Mouse (Mus musculus): ENCODE measurements around the gene Fam171a2. TPM values are rescaled to one million over a fixed set of nuclear protein-coding genes. Genes with fewer than 3 reads are reported as not detected.
A peak's percentile ranks its signal among the peaks of the same experiment; 100 is the strongest.

Fam171a2 gene
- total RNA-seq, 2 experiments from 2014 or later = 113 to 133 TPM

DNA sequence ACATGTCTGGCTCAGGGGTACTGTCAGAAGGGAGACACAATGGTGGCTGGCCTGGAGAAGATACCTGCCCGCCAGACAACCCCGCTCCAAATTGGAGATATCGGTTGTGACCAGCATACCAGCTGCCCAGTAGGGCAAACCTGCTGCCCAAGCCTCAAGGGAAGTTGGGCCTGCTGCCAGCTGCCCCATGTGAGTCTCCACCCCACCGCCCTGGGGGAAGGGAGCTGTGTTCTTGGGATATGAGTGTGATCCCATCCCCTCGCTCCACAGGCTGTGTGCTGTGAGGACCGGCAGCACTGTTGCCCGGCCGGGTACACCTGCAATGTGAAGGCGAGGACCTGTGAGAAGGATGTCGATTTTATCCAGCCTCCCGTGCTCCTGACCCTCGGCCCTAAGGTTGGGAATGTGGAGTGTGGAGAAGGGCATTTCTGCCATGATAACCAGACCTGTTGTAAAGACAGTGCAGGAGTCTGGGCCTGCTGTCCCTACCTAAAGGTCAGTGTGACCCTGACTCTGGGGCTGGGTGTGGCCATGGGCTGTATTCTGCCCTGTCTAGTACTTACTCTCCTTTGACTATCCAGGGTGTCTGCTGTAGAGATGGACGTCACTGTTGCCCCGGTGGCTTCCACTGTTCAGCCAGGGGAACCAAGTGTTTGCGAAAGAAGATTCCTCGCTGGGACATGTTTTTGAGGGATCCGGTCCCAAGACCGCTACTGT is 11.6 kb downstream of the Fam171a2 start:
- no peak for DNase-seq (ENCODE audit: low spot score in 2 of 2)

DNA sequence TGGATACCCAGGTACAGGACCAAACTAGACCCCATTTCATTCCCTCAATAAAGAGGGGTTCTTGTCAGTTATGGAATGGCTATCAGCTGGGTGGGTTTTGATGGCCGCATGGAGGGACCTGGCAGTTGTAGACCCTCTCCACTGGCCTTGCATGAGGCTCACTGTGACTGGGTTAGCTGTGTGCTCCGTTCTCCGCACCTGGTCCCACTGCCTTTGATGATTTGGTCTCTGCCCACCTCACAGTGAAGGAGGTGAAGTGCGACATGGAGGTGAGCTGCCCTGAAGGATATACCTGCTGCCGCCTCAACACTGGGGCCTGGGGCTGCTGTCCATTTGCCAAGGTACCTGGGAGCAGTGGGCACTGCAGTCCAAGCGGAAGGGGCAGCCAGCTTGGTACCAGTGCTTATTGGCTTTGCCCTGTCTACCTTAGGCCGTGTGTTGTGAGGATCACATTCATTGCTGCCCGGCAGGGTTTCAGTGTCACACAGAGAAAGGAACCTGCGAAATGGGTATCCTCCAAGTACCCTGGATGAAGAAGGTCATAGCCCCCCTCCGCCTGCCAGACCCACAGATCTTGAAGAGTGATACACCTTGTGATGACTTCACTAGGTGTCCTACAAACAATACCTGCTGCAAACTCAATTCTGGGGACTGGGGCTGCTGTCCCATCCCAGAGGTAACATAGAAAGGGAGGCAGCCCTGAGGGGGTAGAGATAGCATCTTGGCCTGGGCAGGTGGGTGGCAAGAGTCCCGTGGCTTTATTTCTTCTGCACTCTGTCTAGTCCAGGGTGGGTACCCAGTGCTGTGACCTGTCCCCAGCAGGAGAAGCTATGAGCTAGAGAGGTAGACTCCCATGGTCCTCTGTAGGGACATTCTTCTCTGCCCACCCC is 12.4 kb downstream of the Fam171a2 start:
- DNase-seq (ENCODE audit: low spot score in 2 of 2) = no peak

DNA sequence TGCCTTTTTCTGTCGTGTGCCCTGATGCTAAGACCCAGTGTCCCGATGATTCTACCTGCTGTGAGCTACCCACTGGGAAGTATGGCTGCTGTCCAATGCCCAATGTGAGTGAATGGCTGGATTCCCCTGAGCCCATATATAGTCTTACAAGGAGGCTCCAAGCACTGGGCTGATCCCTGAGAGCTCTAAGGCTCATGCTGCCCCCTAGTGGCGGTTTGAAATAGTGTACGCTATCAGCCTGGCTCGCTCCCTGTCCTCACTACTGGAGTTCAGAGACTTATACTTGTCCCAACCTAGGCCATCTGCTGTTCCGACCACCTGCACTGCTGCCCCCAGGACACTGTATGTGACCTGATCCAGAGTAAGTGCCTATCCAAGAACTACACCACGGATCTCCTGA is 13.1 kb downstream of the Fam171a2 start:
- DNase-seq (ENCODE audit: low spot score in 2 of 2) = peak; percentile 89 to 95

DNA sequence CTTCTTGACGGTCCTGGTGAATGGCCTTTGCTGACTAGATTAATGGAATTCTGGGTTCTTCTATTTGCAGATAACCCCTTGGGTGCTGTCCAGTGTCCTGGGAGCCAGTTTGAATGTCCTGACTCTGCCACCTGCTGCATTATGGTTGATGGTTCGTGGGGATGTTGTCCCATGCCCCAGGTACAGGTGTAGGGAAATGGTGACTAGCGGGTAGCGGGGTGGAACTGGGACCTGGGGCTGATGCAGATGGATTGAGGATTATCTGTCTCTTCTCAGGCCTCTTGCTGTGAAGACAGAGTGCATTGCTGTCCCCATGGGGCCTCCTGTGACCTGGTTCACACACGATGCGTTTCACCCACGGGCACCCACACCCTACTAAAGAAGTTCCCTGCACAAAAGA is 13.6 kb downstream of the Fam171a2 start:
- DNase-seq (ENCODE audit: low spot score in 2 of 2) = no peak

DNA sequence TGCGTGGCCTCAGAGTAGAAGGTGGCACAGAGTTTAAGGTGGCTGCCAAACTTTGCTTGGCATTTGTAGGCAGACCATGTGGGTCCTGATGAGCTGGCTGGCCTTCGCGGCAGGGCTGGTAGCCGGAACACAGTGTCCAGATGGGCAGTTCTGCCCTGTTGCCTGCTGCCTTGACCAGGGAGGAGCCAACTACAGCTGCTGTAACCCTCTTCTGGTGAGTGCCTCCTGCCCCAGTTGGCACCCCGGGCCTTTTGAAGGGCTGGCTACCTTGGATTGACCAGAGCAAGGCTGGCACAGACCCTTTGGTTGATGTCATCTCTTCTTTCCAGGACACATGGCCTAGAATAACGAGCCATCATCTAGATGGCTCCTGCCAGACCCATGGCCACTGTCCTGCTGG is 14.6 kb downstream of the Fam171a2 start:
- DNase-seq (ENCODE audit: low spot score in 2 of 2) = no peak

DNA sequence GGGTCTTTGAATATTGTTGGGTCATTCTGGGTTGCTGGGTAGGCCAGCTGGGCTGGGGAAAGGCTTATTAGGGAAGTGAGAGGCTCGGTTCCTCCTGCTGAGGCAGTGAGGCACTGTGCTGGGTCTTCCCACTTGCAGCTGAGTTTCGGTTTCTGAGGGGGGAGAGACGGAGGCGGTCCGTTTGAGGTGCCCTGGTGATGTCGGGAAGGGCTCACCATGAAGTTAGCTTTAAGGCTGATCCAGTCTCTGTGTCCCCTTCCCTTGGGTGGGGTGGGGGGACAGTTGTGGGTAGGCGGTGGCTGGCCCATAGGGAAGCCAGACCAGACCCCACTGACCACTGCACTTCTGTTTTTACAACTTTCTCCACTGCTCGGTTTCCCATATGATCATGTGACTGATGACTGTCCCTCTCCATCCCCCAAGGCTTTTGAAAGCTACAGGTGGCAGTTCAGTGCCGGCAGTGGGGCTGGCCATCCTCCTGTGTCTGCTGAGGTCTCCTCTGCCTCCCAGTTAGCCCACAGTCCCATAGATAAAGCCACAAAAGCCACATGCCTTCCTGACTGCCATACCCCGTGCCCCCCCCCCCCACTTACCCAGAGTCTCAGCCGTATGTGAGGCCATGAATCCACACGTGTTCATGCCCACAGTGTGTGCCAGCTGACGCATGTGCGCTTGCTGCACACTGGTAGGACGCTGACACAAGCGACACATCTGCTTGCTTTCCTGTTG is 15.2 kb downstream of the Fam171a2 start:
- DNase-seq (ENCODE audit: low spot score in 2 of 2) = no peak

DNA sequence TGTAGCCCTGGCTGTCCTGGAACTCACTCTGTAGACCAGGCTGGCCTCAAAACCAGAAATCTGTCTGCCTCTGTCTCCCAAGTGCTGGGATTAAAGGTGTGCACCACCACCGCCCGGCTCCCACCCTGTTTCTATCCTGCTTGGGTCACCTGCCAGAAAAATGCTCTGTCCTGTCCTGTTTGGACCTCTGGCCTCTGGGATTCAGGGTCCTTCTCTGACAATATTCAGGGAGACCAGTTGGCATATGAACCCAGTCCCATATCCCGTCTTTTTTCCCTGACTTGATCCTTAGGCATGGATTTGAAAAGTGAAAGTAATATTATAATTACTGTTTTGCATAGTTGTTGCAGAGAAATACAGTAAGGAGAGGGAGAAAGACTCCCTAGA is 15.8 kb downstream of the Fam171a2 start:
- DNase-seq (ENCODE audit: low spot score in 2 of 2) = no peak

DNA sequence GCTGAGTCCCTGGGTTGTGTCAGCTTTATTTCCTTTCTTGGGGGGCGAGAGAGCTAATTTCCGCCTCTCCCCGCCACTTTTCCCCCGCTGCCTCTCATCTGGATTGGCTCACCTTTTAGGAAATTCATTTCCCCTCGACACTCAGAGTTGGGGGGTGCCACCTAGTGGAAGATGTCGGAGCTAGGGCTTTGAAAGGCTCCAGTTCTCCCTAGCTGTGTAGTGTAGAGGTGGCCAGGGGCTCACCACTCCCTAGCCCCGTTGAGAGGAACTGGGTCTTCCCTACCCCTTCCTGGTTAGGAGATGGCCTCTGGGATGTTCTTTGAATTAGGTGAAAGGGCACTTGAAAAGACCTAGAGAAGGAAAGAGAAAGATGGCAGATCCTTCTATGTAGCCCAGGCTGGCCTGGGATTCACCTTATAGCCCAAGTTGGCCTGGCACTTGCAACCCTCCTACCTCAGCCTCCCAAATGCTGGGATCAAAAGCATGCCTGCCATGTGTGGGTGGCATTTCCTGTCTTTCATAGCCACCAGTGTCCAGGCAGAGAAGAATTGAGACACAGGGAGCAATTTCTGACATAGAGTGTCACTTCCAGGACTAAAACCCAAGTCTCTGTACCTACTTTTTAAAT is 16.4 kb downstream of the Fam171a2 start:
- peak; percentile 78 to 84 for DNase-seq (ENCODE audit: low spot score in 2 of 2)

DNA sequence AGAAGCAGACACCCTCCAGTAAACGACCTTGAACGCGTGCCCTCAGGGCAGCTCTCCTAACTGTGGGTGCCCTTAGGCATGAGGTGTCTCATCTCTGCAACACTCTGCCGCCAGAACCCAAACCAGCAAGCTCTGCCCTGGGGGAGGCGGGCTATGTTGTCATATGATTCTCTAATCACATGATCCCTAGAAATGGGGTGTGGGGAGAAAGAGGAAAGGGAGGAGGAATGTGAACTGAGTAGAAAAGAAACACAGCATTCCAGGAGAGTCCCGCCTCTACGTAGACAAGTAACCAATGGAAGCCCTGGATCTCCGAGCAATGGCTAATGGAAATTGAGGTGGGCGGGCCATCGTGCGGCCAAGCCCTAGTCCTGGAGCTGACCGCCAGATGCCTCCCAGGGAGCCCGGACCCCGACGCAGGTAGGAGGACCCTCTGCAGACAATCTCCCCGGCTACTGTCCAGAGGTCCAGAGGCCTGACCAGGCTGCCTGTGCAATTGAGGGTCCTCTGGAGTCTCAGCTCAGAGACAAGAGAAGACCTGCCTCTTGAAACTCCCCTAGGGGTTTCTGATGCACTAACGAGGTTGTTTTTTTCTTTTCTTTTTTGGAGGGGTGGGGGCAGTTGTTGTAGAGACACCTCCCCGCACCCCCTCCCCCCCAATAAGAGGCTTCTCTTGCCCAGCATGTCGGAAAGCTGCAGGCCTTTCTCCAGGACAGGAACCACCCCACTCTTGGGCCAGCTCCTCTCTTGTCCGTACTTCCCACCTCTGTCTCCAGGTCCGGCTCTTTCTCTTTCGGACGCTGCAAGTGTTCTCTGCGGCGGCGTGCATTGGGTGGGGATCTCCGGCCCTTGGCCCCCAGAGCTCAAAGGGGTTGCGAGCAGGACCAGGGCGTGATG is 17.1 kb downstream of the Fam171a2 start, which contains the start of gene Grn:
Gene Grn, plus strand, starts transcription at position 195 of the 897 bp plus-strand sequence.
- DNase-seq (ENCODE audit: low spot score in 2 of 2) = peak; percentile 85 to 91

DNA sequence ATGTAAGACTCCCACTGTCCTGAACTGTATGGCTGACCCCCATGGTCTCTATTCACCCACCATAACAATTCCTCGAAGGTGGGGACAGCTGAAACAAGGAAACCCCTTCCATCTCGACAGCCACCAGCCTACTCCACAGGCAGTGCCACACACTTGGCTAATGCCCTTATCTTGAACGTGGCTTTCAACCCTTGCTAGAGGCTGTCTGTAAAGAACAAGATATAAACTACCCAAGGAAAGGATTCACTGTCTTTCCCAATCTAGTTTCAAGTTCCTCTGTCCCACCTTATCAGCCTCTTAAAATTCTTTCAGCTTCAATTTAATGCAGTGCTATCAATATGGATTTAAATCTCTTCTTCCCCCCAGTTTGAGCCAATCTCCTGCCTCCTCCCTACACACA is 17.9 kb downstream of the Fam171a2 start:
- no peak for DNase-seq (ENCODE audit: low spot score in 2 of 2)

DNA sequence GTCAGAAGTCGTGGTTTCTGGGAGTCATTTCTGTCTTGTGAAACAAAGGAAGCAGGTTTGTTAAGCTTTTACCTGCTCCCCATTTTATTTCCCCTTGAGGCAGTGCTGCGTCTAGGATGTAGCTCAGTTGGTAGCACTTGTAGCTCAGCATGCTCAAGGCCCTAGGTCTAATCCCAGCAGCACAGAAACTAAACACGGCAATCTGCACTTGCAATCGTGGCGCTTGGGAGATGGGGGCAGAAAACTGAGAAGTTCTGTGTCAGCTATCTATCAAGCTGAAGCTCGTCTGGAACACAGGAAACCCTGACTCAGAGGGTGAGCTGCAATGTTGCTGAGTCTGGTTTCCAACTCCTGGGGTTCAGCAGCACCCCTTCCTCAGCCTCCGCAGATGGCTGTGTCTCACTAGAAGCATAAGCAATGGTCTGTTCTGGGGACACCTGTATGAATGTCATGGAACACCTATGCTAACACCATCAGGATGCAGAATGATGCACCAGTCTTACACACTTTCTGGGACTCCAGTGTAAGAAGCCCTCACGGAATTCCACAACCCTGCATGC is 18.4 kb downstream of the Fam171a2 start:
- no peak for DNase-seq (ENCODE audit: low spot score in 2 of 2)

DNA sequence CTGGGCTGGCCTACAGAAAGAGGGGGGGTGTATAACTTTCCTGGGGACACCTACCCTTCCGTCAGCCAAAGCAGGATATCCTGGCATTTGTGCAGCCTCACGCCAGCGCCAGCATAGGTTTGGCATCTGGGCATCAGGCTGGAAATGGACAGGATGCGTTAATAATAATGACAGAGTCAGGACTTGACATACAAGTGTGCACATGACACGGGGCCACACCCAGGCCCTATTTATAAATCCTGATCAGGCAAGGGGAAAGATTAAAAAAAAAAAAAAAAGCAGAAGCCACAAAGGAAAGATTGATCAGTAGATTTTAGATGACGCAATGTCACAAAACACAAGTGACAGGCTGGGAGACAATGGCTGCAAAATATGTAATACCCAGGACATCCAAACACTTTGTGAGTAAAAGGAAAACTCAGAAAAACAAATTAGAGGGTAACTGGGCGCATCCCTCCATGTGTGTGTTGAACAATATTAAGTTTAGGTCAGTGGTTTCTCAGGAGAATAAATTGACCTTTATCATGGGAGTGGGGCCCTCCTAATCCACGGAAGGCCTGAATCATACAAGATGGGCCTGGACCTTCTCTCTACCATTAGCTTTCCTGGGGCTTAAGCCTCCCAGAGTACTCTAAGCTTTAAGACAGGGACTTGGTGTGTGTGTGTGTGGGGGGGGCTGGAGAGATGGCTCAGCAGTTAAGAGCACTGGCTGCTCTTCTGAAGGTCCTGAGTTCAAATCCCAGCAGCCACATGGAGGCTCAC is 21.7 kb downstream of the Fam171a2 start:
- no peak for DNase-seq (ENCODE audit: low spot score in 2 of 2)

DNA sequence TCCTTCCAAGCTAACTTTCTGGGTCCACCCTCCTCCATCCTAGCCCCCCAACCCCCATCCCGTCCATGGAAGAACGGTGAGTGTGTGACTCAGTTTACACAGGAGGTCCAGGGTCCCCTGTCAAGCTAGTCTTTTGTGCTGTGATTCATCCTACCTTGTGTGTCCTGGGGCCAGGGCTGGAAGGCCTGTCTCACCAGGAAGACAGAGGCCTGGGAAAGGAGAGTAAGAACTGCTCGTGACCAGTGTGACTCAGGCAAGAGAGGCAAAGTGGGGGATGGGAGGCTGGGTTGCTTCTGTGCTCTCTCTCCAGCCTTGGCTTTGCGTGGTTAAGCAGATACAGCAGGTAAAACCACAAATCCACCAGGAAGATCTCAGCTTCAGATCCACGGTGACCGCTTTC is 22.8 kb downstream of the Fam171a2 start:
- no peak for DNase-seq (ENCODE audit: low spot score in 2 of 2)

DNA sequence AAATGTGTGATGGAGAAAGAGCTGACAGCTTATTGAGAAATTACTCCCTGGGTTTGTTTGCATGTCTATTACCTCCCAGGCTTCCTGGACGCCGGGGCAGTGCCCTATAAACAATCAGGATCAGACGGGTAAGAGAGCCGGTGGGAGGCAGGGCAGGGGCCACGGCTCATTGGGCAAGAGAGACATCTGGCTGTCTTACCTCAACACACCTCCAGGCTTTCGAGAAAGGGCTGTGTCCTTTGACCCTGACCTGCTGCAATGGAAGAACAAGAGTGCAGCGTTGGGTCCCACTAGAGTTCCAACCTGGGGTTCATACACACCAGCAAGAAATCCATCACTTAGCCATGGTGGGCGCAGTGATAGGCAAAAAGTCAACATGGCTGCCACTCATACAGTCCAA is 25.9 kb downstream of the Fam171a2 start:
- DNase-seq (ENCODE audit: low spot score in 2 of 2) = no peak

DNA sequence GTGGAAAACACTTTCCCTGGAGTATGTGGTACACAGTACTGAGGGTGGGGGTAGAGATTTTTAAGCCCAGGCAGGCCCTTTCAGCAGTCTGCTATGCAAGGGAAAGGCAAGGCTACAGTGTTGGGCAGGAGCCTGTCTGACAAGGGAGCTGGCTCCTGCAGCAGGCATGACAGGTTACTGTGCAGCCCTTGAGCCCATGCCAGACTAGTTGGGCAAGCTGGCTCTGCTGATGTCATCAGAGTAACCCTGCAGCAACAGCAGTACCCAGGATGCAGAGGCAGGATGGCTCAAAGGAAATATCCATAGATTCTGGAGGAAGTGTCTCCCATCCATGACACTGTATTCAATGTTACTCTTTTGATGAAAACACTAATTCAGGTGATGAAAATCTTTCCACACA is 28.6 kb downstream of the Fam171a2 start:
- no peak for DNase-seq (ENCODE audit: low spot score in 2 of 2)

DNA sequence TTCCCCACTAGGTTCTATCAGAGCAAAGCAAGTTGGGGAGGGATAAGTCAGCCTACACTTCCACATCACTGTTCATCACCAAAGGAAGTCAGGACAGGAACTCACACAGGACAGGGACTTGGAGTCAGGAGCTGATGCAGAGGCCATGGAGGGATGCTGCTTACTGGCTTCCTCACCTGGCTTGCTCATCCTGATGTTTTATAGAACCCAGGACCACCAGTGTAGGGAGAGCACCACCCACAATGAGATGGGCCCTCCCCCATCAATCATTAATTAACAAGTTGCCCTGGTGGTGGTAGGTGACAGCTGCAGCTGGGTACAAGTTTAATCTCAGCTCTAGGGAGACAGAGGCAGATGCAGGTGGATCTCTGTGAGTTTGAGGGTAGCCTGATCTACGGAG is 30.3 kb downstream of the Fam171a2 start:
- no peak for DNase-seq (ENCODE audit: low spot score in 2 of 2)

DNA sequence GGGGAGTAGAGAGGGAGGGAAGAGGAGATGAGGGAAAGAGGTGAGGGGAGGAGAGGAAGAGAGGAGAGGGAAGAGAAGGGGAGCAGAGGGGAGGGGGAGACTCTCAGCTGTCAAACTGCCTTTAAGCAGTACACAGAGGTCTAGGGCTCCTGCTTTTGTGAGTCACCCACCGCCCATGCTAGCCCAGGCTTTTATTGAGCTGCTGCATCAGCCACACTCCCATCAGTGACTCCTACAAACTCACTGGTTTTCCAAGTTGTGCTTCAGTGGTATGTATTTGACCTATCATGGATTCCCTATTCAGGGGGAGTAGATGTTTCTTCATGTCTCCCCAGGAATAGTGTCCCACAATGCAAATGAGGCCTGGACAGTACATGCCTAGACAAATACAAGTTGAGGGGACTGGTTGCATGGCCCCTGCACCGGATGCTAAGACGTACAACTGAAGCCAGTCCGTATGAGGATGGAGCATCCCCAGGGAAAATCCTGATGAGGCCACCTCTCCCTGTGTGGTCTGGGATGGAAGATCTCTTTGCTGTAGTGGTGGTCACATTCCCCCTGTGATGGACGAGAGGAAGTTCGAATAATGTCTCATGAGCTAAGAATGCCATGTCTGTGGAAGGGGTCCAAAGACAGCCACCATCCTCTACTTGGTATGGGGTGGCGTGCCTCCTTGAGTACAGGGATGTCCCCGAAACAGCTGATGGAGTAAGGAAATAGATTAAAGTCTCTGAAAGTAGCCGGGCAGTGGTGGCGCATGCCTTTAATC is 32.3 kb downstream of the Fam171a2 start:
- no peak for DNase-seq (ENCODE audit: low spot score in 2 of 2)

DNA sequence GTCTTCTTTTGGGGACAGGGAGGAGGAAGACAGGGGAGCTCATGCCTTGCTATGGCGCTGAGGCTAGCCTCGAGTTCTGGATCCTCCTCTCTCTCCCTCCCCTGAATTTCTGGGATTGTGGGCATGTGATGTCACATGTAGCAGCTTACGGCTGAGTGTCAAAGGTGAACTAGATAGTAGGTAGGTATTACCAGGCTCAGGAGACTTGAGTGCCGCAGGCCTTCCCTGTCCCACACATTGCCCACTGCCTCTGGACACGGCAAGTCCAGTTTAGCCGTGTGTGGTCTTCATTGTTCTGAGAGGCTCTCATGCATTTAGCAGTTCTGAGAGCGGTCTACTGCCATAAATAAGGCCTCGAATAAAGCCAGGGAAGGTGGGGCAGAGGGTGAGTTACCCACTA is 34.4 kb downstream of the Fam171a2 start:
- DNase-seq (ENCODE audit: low spot score in 2 of 2) = no peak
